Mouse (Mus musculus): ENCODE measurements at regions not wholly inside any gene's neighbourhood (a gene's known extent, or its start where the extent isn't known, plus 50 kb on each side); places are given as distances from the start of the nearest gene placed in this dataset.
"Not testable (repeated sequence)": the region's sequence is repeated elsewhere in the genome, so short reads cannot be mapped to it uniquely, and the experiment has no call there.

- Histone ChIP-seq H3K4me3 (no peak overlapping the region), H3K4me1 (replicated peaks) (no peaks in the 10 kb centered on the region), H3K36me3 (no peaks in the 10 kb centered on the region), H3K4me2 (no peak overlapping the region), H3K27ac (replicated peaks) (no peak overlapping the region), H3K9ac (no peak overlapping the region), H3K27me3 (no peaks in the 10 kb centered on the region), H3K9me3 (no peaks in the 10 kb centered on the region)
- no peak for ATAC-seq (ENCODE audit: low read depth)
- WGBS: 92% methylated on average over 2 of the region's 2 CpGs
Observed at GRCm38 (mm10) chr1:101524447-101524846, 1751.9 kb downstream of the Cntnap5b start.

- Histone ChIP-seq H3K4me1 (replicated peaks) (no peaks in the 10 kb centered on the region), H3K27ac (replicated peaks) (no peak overlapping the region), H3K9me3 (no peaks in the 10 kb centered on the region), H3K36me3 (no peaks in the 10 kb centered on the region), H3K27me3 (no peaks in the 10 kb centered on the region), H3K9ac (no peak overlapping the region), H3K4me3 (no peak overlapping the region), H3K4me2 (no peak overlapping the region)
- 57% methylated on average over 3 of the region's 3 CpGs for WGBS
- ATAC-seq (ENCODE audit: low read depth): no peak
Observed at GRCm38 (mm10) chr1:101530001-101530400, 1757.4 kb downstream of the Cntnap5b start.

GRCm38 (mm10) chr1:101572256-101572655 is 1799.7 kb downstream of the Cntnap5b start:
- H3K4me3 ChIP-seq: no peak overlapping the region
- H3K27ac ChIP-seq (replicated peaks): no peak overlapping the region
- ATAC-seq (ENCODE audit: low read depth): no peak
- WGBS: 95% methylated on average over 1 of the region's 1 CpGs
- H3K9ac ChIP-seq: no peak overlapping the region
- H3K27me3 ChIP-seq: no peaks in the 10 kb centered on the region
- H3K9me3 ChIP-seq: no peaks in the 10 kb centered on the region
- H3K4me2 ChIP-seq: no peak overlapping the region
- no peaks in the 10 kb centered on the region for H3K4me1 ChIP-seq (replicated peaks)
- H3K36me3 ChIP-seq: no peaks in the 10 kb centered on the region

- Histone ChIP-seq H3K4me1 (replicated peaks) (no peaks in the 10 kb centered on the region; the same call in 1 of the 2 replicates), H3K36me3 (no peaks in the 10 kb centered on the region), H3K27me3 (no peaks in the 10 kb centered on the region), H3K4me2 (no peak overlapping the region), H3K9ac (no peak overlapping the region), H3K4me3 (no peak overlapping the region), H3K27ac (replicated peaks) (no peak overlapping the region; the same call in 1 of the 2 replicates), H3K9me3 (no peaks in the 10 kb centered on the region)
- WGBS: 17% methylated on average over 2 of the region's 2 CpGs
- ATAC-seq (ENCODE audit: low read depth): no peak
Observed at GRCm38 (mm10) chr1:101585325-101586028, 1812.9 kb downstream of the Cntnap5b start.

GRCm38 (mm10) chr1:101628461-101628860 is 1855.9 kb downstream of the Cntnap5b start:
- Histone ChIP-seq H3K27ac (replicated peaks) (no peak overlapping the region), H3K4me2 (no peak overlapping the region), H3K9me3 (no peaks in the 10 kb centered on the region), H3K4me1 (replicated peaks) (no peaks in the 10 kb centered on the region), H3K36me3 (no peaks in the 10 kb centered on the region), H3K9ac (no peak overlapping the region), H3K4me3 (no peak overlapping the region), H3K27me3 (no peaks in the 10 kb centered on the region)
- 6% methylated on average over 1 of the region's 1 CpGs for WGBS
- no peak for ATAC-seq (ENCODE audit: low read depth)

GRCm38 (mm10) chr1:101629006-101629405 is 1856.4 kb downstream of the Cntnap5b start:
- Histone ChIP-seq H3K36me3 (no peaks in the 10 kb centered on the region), H3K27ac (replicated peaks) (no peak overlapping the region), H3K9me3 (no peaks in the 10 kb centered on the region), H3K4me1 (replicated peaks) (no peaks in the 10 kb centered on the region), H3K27me3 (no peaks in the 10 kb centered on the region), H3K4me3 (no peak overlapping the region), H3K9ac (no peak overlapping the region), H3K4me2 (no peak overlapping the region)
- 78% methylated on average over 2 of the region's 2 CpGs for WGBS
- ATAC-seq (ENCODE audit: low read depth): no peak

GRCm38 (mm10) chr1:101664287-101664686 is 1891.7 kb downstream of the Cntnap5b start:
- H3K27me3 ChIP-seq; H3K4me2 ChIP-seq; H3K4me1 ChIP-seq (replicated peaks); H3K36me3 ChIP-seq; ATAC-seq (ENCODE audit: low read depth); H3K4me3 ChIP-seq; H3K9me3 ChIP-seq; H3K27ac ChIP-seq (replicated peaks); H3K9ac ChIP-seq: not testable (repeated sequence)
- 94% methylated on average over 2 of the region's 2 CpGs for WGBS

GRCm38 (mm10) chr1:101683772-101684434 is 1911.3 kb downstream of the Cntnap5b start:
- H3K4me3 ChIP-seq: no peak overlapping the region
- H3K9ac ChIP-seq: no peak overlapping the region
- peaks cover 4% of the 10 kb centered on the region; the same call in 1 of the 2 replicates for H3K4me1 ChIP-seq (replicated peaks)
- peak; percentile 67 for ATAC-seq (ENCODE audit: low read depth)
- no peaks in the 10 kb centered on the region for H3K36me3 ChIP-seq
- no peaks in the 10 kb centered on the region for H3K9me3 ChIP-seq
- WGBS: 6% methylated on average over 5 of the region's 5 CpGs
- H3K4me2 ChIP-seq: no peak overlapping the region
- H3K27ac ChIP-seq (replicated peaks): no peak overlapping the region
- no peaks in the 10 kb centered on the region for H3K27me3 ChIP-seq

GRCm38 (mm10) chr1:101684983-101685382 is 1912.4 kb downstream of the Cntnap5b start:
- H3K4me2 ChIP-seq: no peak overlapping the region
- H3K36me3 ChIP-seq: no peaks in the 10 kb centered on the region
- H3K4me1 ChIP-seq (replicated peaks): peaks cover 4% of the 10 kb centered on the region; the same call in 1 of the 2 replicates
- H3K4me3 ChIP-seq: no peak overlapping the region
- no peak overlapping the region for H3K27ac ChIP-seq (replicated peaks)
- H3K9ac ChIP-seq: no peak overlapping the region
- no peaks in the 10 kb centered on the region for H3K27me3 ChIP-seq
- no peak for ATAC-seq (ENCODE audit: low read depth)
- H3K9me3 ChIP-seq: no peaks in the 10 kb centered on the region
